Mouse (Mus musculus) C2C12 (cell line): ENCODE data around the gene Arf5. TPM values are rescaled to one million over a fixed set of nuclear protein-coding genes. Genes with fewer than 3 reads are reported as not detected.

Source experiments
- H3K27me3 ChIP-seq: one replicate; pipeline ENCODE4 v1.6.1; 2011; ENCODE audit not compliant: control insufficient read depth, insufficient read depth, insufficient read length
- H3K36me3 ChIP-seq: one replicate; pipeline ENCODE4 v1.6.1; 2011; ENCODE audit not compliant: control insufficient read depth, insufficient read depth
- H3K4me3 ChIP-seq: one replicate; pipeline ENCODE4 v1.5.1; 2011; ENCODE audit warnings: mild to moderate bottlenecking, control low read depth; ENCODE audit not compliant: poor library complexity, insufficient read depth, severe bottlenecking
- H3K79me2 ChIP-seq: one replicate; pipeline ENCODE4 v1.6.1; 2011; ENCODE audit not compliant: control insufficient read depth, insufficient read depth
- H3K79me3 ChIP-seq: one replicate; pipeline ENCODE4 v1.6.1; 2011; ENCODE audit warnings: low read depth, control low read depth
- H3ac ChIP-seq: one replicate; pipeline ENCODE3; 2011; ENCODE audit warnings: low read depth; ENCODE audit not compliant: control insufficient read depth, insufficient read length
- CEBPB ChIP-seq: IDR thresholded peaks from one replicate; pipeline ENCODE4 v1.6.1; 2011; ENCODE audit warnings: low read depth, mild to moderate bottlenecking, control low read depth, moderate library complexity
- CTCF ChIP-seq: IDR thresholded peaks from one replicate; pipeline ENCODE4 v1.5.1; 2011; ENCODE audit not compliant: control insufficient read depth, insufficient read depth, insufficient read length
- FOSL1 ChIP-seq: IDR thresholded peaks from one replicate; pipeline ENCODE4 v1.8.0; 2011; ENCODE audit warnings: mild to moderate bottlenecking, low read length; ENCODE audit not compliant: poor library complexity, insufficient read depth, severe bottlenecking
- MAX ChIP-seq: IDR thresholded peaks from one replicate; pipeline ENCODE4 v1.6.1; 2011; ENCODE audit warnings: mild to moderate bottlenecking, control low read depth
- MYOD1 ChIP-seq: IDR thresholded peaks from one replicate; pipeline ENCODE4 v1.6.1; 2011; ENCODE audit warnings: low read depth; ENCODE audit not compliant: control insufficient read depth, insufficient read length
- MYOG ChIP-seq: IDR thresholded peaks from one replicate; pipeline ENCODE4 v1.6.1; 2011; ENCODE audit not compliant: control insufficient read depth, insufficient read length; ENCODE audit errors: extremely low read depth
- USF1 ChIP-seq: IDR thresholded peaks from one replicate; pipeline ENCODE4 v1.6.1; 2011; ENCODE audit warnings: low read depth, mild to moderate bottlenecking, control low read depth, moderate library complexity
- polyA plus RNA-seq: library from polyadenylated mRNA; unstranded; fragments of >200 nt; fragmentation: generic; extraction: Trizol; gene quantifications from one replicate; pipeline ENCODE4 v1.2.1, GENCODE M21; 2012; ENCODE audit warnings: missing spikeins

The Arf5 gene
- polyA plus RNA-seq, 1 experiment = 203 TPM

- no peak overlapping the region for H3K4me3 ChIP-seq
- H3K79me3 ChIP-seq = peaks cover 7% of the 10 kb centered on the region
- no peak for TF ChIP-seq FOSL1
- TF ChIP-seq CEBPB = no peak
- no peaks in the 10 kb centered on the region for H3K27me3 ChIP-seq
- peaks cover 9% of the 10 kb centered on the region for H3K36me3 ChIP-seq
- H3ac ChIP-seq = no peak overlapping the region
- H3K79me2 ChIP-seq = peaks cover 17% of the 10 kb centered on the region
Measured at GRCm38 (mm10) chr6:28418449-28418848, 4.9 kb upstream of the Arf5 start.

- H3K36me3 ChIP-seq = peaks cover 9% of the 10 kb centered on the region
- H3K4me3 ChIP-seq = no peak overlapping the region
- no peaks in the 10 kb centered on the region for H3K27me3 ChIP-seq
- peaks cover 28% of the 10 kb centered on the region for H3K79me2 ChIP-seq
- peaks cover 10% of the 10 kb centered on the region for H3K79me3 ChIP-seq
- TF ChIP-seq CTCF (no peak), MYOD1 (no peak), MAX (no peak), USF1 (no peak), FOSL1 (no peak), CEBPB (no peak), MYOG (no peak)
- H3ac ChIP-seq = no peak overlapping the region
Measured at GRCm38 (mm10) chr6:28419673-28420072, 3.7 kb upstream of the Arf5 start.

- H3K79me3 ChIP-seq = peaks cover 14% of the 10 kb centered on the region
- H3K79me2 ChIP-seq = peaks cover 32% of the 10 kb centered on the region
- H3ac ChIP-seq = no peak overlapping the region
- H3K36me3 ChIP-seq = peaks cover 9% of the 10 kb centered on the region
- H3K4me3 ChIP-seq = peak overlapping the region; percentile 56
- no peak for TF ChIP-seq CTCF
- TF ChIP-seq MYOD1 = no peak
- TF ChIP-seq USF1 = no peak
- no peak for TF ChIP-seq FOSL1
- no peak for TF ChIP-seq MAX
- TF ChIP-seq MYOG = no peak
- TF ChIP-seq CEBPB = no peak
- no peaks in the 10 kb centered on the region for H3K27me3 ChIP-seq
Measured at GRCm38 (mm10) chr6:28420361-28420760, 3.0 kb upstream of the Arf5 start.

GRCm38 (mm10) chr6:28420865-28421264 is 2.5 kb upstream of the Arf5 start:
- peaks cover 14% of the 10 kb centered on the region for H3K79me3 ChIP-seq
- H3K27me3 ChIP-seq = no peaks in the 10 kb centered on the region
- H3K36me3 ChIP-seq = peaks cover 9% of the 10 kb centered on the region
- H3K79me2 ChIP-seq = peaks cover 32% of the 10 kb centered on the region
- H3K4me3 ChIP-seq = peak overlapping the region; percentile 56
- TF ChIP-seq FOSL1 (no peak), MAX (no peak), CTCF (no peak), USF1 (no peak), MYOD1 (no peak), CEBPB (no peak), MYOG (no peak)
- H3ac ChIP-seq = peak overlapping the region; percentile 84

- Histone ChIP-seq H3K27me3 (no peaks in the 10 kb centered on the region), H3ac (peak overlapping the region; percentile 84), H3K79me2 (peaks cover 32% of the 10 kb centered on the region), H3K79me3 (peaks cover 14% of the 10 kb centered on the region), H3K36me3 (peaks cover 10% of the 10 kb centered on the region), H3K4me3 (peak overlapping the region; percentile 56)
- TF ChIP-seq CTCF (peak; percentile 34), MYOD1 (no peak), MAX (peak; percentile 30), MYOG (no peak), CEBPB (peak; percentile 86)
Measured at GRCm38 (mm10) chr6:28421469-28422000, 1.8 kb upstream of the Arf5 start.

GRCm38 (mm10) chr6:28422651-28423290 is 589 bp upstream of the Arf5 start:
- Histone ChIP-seq H3ac (no peak overlapping the region), H3K36me3 (peaks cover 16% of the 10 kb centered on the region), H3K4me3 (peak overlapping the region; percentile 89), H3K79me3 (peaks cover 14% of the 10 kb centered on the region), H3K27me3 (no peaks in the 10 kb centered on the region), H3K79me2 (peaks cover 32% of the 10 kb centered on the region)
- TF ChIP-seq CEBPB = no peak
